Mouse (Mus musculus) myocyte (in vitro differentiated cells): ENCODE measurements at regions not wholly inside any gene's neighbourhood (a gene's known extent, or its start where the extent isn't known, plus 50 kb on each side); places are given as distances from the start of the nearest gene placed in this dataset.

Experiments
- E2F4 ChIP-seq: IDR thresholded peaks from one replicate; pipeline ENCODE4 v1.6.1; 2011; ENCODE audit warnings: mild to moderate bottlenecking, control low read depth, moderate library complexity; ENCODE audit not compliant: insufficient read depth
- POLR2A ChIP-seq: IDR thresholded peaks from one replicate; pipeline ENCODE4 v1.6.1; 2011; ENCODE audit warnings: low read depth, mild to moderate bottlenecking, control low read depth, moderate library complexity; ENCODE audit not compliant: insufficient read length
- POLR2AphosphoS2 ChIP-seq: IDR thresholded peaks from one replicate; pipeline ENCODE4 v1.6.1; 2011; ENCODE audit warnings: low read depth, control low read depth; ENCODE audit not compliant: insufficient read length
- SRF ChIP-seq: IDR thresholded peaks from one replicate; pipeline ENCODE4 v1.6.1; 2011; ENCODE audit warnings: low read depth; ENCODE audit not compliant: control insufficient read depth, insufficient read length
- TCF3 ChIP-seq: IDR thresholded peaks from one replicate; pipeline ENCODE4 v1.6.1; 2011; ENCODE audit warnings: low read depth, control low read depth; ENCODE audit not compliant: insufficient read length
- USF1 ChIP-seq: IDR thresholded peaks from one replicate; pipeline ENCODE4 v1.6.1; 2011; ENCODE audit warnings: low read depth, mild to moderate bottlenecking, control low read depth, moderate library complexity

GRCm38 (mm10) chr2:146745012-146745682, 110.5 kb upstream of the Kiz start:
- TF ChIP-seq USF1 = no peak
- no peak for TF ChIP-seq TCF3
- no peak for TF ChIP-seq SRF
- no peak for TF ChIP-seq POLR2A
- TF ChIP-seq E2F4 = no peak
- no peak for TF ChIP-seq POLR2AphosphoS2
